Mouse (Mus musculus) olfactory bulb, adult 2 months (tissue): ENCODE data around the gene Adssl1.

Experiments used
- CTCF ChIP-seq: fragments of 200-500 bp; IDR thresholded peaks from 2 replicates; pipeline ENCODE4 v1.5.1; 2012; ENCODE audit warnings: low read depth, mild to moderate bottlenecking, low read length, moderate library complexity; ENCODE audit not compliant: insufficient read depth
- POLR2A ChIP-seq: fragments of 200-500 bp; IDR thresholded peaks from 2 replicates; pipeline ENCODE4 v1.6.1; 2012; ENCODE audit warnings: mild to moderate bottlenecking, low read depth, low read length, moderate library complexity; ENCODE audit not compliant: insufficient read depth

DNA sequence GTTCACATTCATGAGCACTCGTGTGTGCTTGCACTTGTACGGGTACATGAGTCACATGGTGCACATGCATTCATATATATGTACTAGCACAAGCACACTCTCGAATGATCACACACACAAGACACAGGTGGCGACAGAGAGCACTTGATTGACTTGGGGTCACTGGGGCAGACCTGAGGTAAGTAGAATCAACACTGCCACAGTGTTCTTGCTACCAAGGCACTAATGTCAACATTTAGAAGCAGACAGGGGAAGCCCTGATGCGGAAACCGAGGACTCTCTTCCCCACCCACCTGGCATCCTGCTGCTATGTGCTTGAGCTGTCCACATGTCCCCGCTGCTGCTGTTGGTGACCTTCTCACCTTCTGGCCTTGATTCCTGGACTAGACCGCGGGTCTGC lies 13.8 kb downstream of the Adssl1 start:
- TF ChIP-seq CTCF (no peak), POLR2A (no peak)
